In the genomic region with DNA sequence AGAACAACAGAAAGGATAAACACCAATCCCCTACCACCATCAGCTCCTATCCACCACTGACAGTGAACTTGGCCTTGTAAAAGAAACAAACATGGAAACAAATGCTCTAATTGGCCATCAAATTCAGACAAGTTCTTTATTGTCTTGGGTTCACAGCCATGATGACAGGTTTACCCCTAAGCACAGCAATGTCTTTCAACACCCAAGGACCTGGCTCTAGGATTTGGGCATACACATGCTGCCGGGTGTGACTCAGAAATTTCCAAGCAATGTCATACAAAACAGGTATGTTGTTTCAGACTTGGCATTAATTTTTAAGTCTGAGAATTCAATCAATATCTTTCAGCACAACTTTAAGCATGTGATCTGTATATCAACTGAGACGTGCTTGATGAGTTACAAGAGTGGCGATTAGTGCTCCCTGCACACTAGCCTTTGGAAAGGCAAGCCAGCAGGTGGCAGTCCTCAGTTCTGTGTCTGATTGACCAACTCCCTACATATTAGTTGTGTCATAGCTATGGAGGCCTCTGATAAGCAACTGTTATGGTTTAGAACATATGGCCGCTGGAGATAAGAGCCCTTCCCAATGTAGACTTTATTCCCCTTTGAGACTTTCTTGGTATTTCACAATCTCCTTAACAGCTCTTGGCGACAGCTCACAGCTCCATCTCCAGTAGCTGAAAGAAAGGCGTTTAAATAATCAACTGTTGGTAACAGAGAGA, we compare ENCODE assay signal across 13 mouse cellular contexts.
DNase-seq lines count a peak whose midpoint lies in the region; ATAC-seq lines count a peak whose summit lies in the region.
"Had no signal": no experiment of that assay in that cellular context is flagged by ENCODE, and none has a peak within 500 bp of the region (broad histone marks: within the 10 kb centered on the region; RNA-seq: fewer than 3 reads in every experiment).

No protein-coding gene starts in this region.

- no peaks in the 10 kb centered on the region for H3K27me3 ChIP-seq in lung, embryonic 15.5 days
- no peaks in the 10 kb centered on the region for H3K27me3 ChIP-seq in liver, embryonic 11.5 days (replicated peaks; ENCODE audit: control insufficient read depth, insufficient read depth, low read length)
- no peaks in the 10 kb centered on the region for H3K27me3 ChIP-seq in stomach, embryonic 15.5 days (replicated peaks)
- H3K27me3 ChIP-seq: embryonic facial prominence, embryonic 15.5 days had no signal

- 73% methylated on average over 6 of the region's 6 CpGs for WGBS in lung, embryonic 15.5 days
- 52% methylated on average over 6 of the region's 6 CpGs for WGBS in liver, embryonic 11.5 days
- 73% methylated on average over 6 of the region's 6 CpGs for WGBS in stomach, embryonic 15.5 days

- H3K4me3 ChIP-seq in lung, embryonic 15.5 days = no peak overlapping the region
- H3K4me3 ChIP-seq in liver, embryonic 11.5 days (ENCODE audit: low read depth, low read length) = no peak overlapping the region
- H3K4me3 ChIP-seq in stomach, embryonic 15.5 days (replicated peaks) = no peak overlapping the region
- H3K4me3 ChIP-seq: embryonic facial prominence, embryonic 15.5 days had no signal

- H3K9me3 ChIP-seq in lung, embryonic 15.5 days = no peaks in the 10 kb centered on the region
- no peaks in the 10 kb centered on the region for H3K9me3 ChIP-seq in liver, embryonic 11.5 days (ENCODE audit: control insufficient read depth, low read length)
- H3K9me3 ChIP-seq in stomach, embryonic 15.5 days = no peaks in the 10 kb centered on the region
- H3K9me3 ChIP-seq: embryonic facial prominence, embryonic 15.5 days had no signal

- H3K4me2 ChIP-seq in lung, embryonic 15.5 days = no peak overlapping the region
- H3K4me2 ChIP-seq in liver, embryonic 11.5 days = no peak overlapping the region
- H3K4me2 ChIP-seq in stomach, embryonic 15.5 days = no peak overlapping the region
- H3K4me2 ChIP-seq: embryonic facial prominence, embryonic 15.5 days had no signal

- peak; percentile 59; the same call in 1 of the 2 replicates for ATAC-seq in lung, embryonic 15.5 days (ENCODE audit: borderline replicate concordance, extremely low read depth, low FRiP score, low TSS enrichment)
- peak; percentile 86 for ATAC-seq in liver, embryonic 11.5 days (replicated peaks; ENCODE audit: low FRiP score)
- peak; percentile 91 for ATAC-seq in stomach, embryonic 15.5 days (ENCODE audit: insufficient read depth, low FRiP score, low read depth)
- ATAC-seq in activated CD4-positive, CD25-positive, alpha-beta regulatory T cell, adult 4 months = no peak

- no peak for DNase-seq in lung, postnatal 4 days
- DNase-seq in c-Kit-positive CD71-positive TER-119-positive erythroid progenitor cells, embryonic 14.5 days (ENCODE audit: low spot score) = peak; percentile 90
- DNase-seq in liver, embryonic 11.5 days (ENCODE audit: low spot score) = no peak
- DNase-seq in adrenal gland, postnatal 25 days = no peak
- no peak for DNase-seq in left cerebral cortex, postnatal 4 days
- DNase-seq: cerebellum, adult 18-20 months; kidney, adult 8-10 months; thymus, adult 18-20 months had no signal

- H3K36me3 ChIP-seq in lung, embryonic 15.5 days = no peaks in the 10 kb centered on the region
- no peaks in the 10 kb centered on the region for H3K36me3 ChIP-seq in liver, embryonic 11.5 days (ENCODE audit: control insufficient read depth, insufficient read depth, low read length)
- no peaks in the 10 kb centered on the region for H3K36me3 ChIP-seq in stomach, embryonic 15.5 days
- H3K36me3 ChIP-seq: embryonic facial prominence, embryonic 15.5 days had no signal

- H3K9ac ChIP-seq in lung, embryonic 15.5 days = no peak overlapping the region
- H3K9ac ChIP-seq in liver, embryonic 11.5 days (ENCODE audit: low read depth, low read length) = no peak overlapping the region
- no peak overlapping the region for H3K9ac ChIP-seq in stomach, embryonic 15.5 days
- H3K9ac ChIP-seq: embryonic facial prominence, embryonic 15.5 days had no signal

- intact Hi-C loops in left cerebral cortex, postnatal 4 days (cut with DNase I) = no loop called here

- no peaks in the 10 kb centered on the region for H3K4me1 ChIP-seq in lung, embryonic 15.5 days
- H3K4me1 ChIP-seq in liver, embryonic 11.5 days (replicated peaks; ENCODE audit: control insufficient read depth, insufficient read depth, low read length) = peaks cover 6% of the 10 kb centered on the region; the same call in 1 of the 2 replicates
- H3K4me1 ChIP-seq in stomach, embryonic 15.5 days = no peaks in the 10 kb centered on the region

- H3K27ac ChIP-seq in lung, embryonic 15.5 days = no peak overlapping the region
- peak overlapping the region; percentile 35; the same call in 1 of the 2 replicates for H3K27ac ChIP-seq in liver, embryonic 11.5 days (ENCODE audit: low read depth, low read length)
- no peak overlapping the region for H3K27ac ChIP-seq in stomach, embryonic 15.5 days
- H3K27ac ChIP-seq: embryonic facial prominence, embryonic 15.5 days; macrophage had no signal
